Mouse (Mus musculus): ENCODE data around the gene Fchsd2.
A peak's percentile ranks its signal among the peaks of the same experiment; 100 is the strongest.

Fchsd2 gene

GRCm38 (mm10) chr7:101071020-101071419 is 21.6 kb upstream of the Fchsd2 start:
- DNase-seq (ENCODE audit: extremely low spot score, low spot score): no peak

GRCm38 (mm10) chr7:101072123-101072740 is 20.4 kb upstream of the Fchsd2 start:
- DNase-seq (ENCODE audit: extremely low spot score, low spot score): no peak

GRCm38 (mm10) chr7:101074170-101074767 is 18.4 kb upstream of the Fchsd2 start:
- DNase-seq (ENCODE audit: extremely low spot score, low spot score): no peak

GRCm38 (mm10) chr7:101083562-101084166 is 9.0 kb upstream of the Fchsd2 start:
- DNase-seq (ENCODE audit: extremely low spot score, low spot score): no peak

- no peak for DNase-seq (ENCODE audit: extremely low spot score, low spot score)
Observed at GRCm38 (mm10) chr7:101084816-101085456, 7.7 kb upstream of the Fchsd2 start.

- no peak for DNase-seq (ENCODE audit: extremely low spot score, low spot score)
Observed at GRCm38 (mm10) chr7:101085779-101086178, 6.9 kb upstream of the Fchsd2 start.

- no peak for DNase-seq (ENCODE audit: extremely low spot score, low spot score)
Observed at GRCm38 (mm10) chr7:101088687-101089086, 4.0 kb upstream of the Fchsd2 start.

GRCm38 (mm10) chr7:101089242-101089641 is 3.4 kb upstream of the Fchsd2 start:
- no peak for DNase-seq (ENCODE audit: extremely low spot score, low spot score)

GRCm38 (mm10) chr7:101093231-101093630 is 568 bp downstream of the Fchsd2 start:
- DNase-seq (ENCODE audit: extremely low spot score, low spot score): no peak

GRCm38 (mm10) chr7:101094746-101095145 is 2.1 kb downstream of the Fchsd2 start:
- no peak for DNase-seq (ENCODE audit: extremely low spot score, low spot score)

GRCm38 (mm10) chr7:101095560-101095959 is 2.9 kb downstream of the Fchsd2 start:
- no peak for DNase-seq (ENCODE audit: extremely low spot score, low spot score)

- no peak for DNase-seq (ENCODE audit: extremely low spot score, low spot score)
Observed at GRCm38 (mm10) chr7:101096576-101096975, 3.9 kb downstream of the Fchsd2 start.

- DNase-seq (ENCODE audit: extremely low spot score, low spot score): no peak
Observed at GRCm38 (mm10) chr7:101097084-101097483, 4.4 kb downstream of the Fchsd2 start.

GRCm38 (mm10) chr7:101099981-101100380 is 7.3 kb downstream of the Fchsd2 start:
- DNase-seq (ENCODE audit: extremely low spot score, low spot score): no peak

- no peak for DNase-seq (ENCODE audit: extremely low spot score, low spot score)
Observed at GRCm38 (mm10) chr7:101101156-101101691, 8.6 kb downstream of the Fchsd2 start.

- no peak for DNase-seq (ENCODE audit: extremely low spot score, low spot score)
Observed at GRCm38 (mm10) chr7:101106666-101107065, 14.0 kb downstream of the Fchsd2 start.

GRCm38 (mm10) chr7:101107073-101107810 is 14.6 kb downstream of the Fchsd2 start:
- no peak for DNase-seq (ENCODE audit: extremely low spot score, low spot score)

GRCm38 (mm10) chr7:101107968-101108652 is 15.4 kb downstream of the Fchsd2 start:
- DNase-seq (ENCODE audit: extremely low spot score, low spot score): peak; percentile 99

GRCm38 (mm10) chr7:101108653-101109005 is 16.0 kb downstream of the Fchsd2 start:
- peak; percentile 84 for DNase-seq (ENCODE audit: extremely low spot score, low spot score)

GRCm38 (mm10) chr7:101109006-101109855 is 16.6 kb downstream of the Fchsd2 start:
- peak; percentile 57 for DNase-seq (ENCODE audit: extremely low spot score, low spot score)

Data from neural tube, embryonic 10.5 days (tissue).